Mouse (Mus musculus) yolk sac, embryonic 10.5 days (tissue): ENCODE data around the gene Zbtb22.
"Not testable (repeated sequence)": the region's sequence is repeated elsewhere in the genome, so short reads cannot be mapped to it uniquely, and the experiment has no call there.

ENCODE experiments used
- DNase-seq: peaks from one replicate; pipeline ENCODE4 v3.0.0-alpha.2; 2017; ENCODE audit warnings: low spot score

Zbtb22 gene

GRCm38 (mm10) chr17:33903911-33904651, 11.6 kb upstream of the Zbtb22 start:
- DNase-seq: not testable (repeated sequence)

- not testable (repeated sequence) for DNase-seq
Measured at GRCm38 (mm10) chr17:33904835-33905234, 10.9 kb upstream of the Zbtb22 start, which contains the start of gene Platr17. Platr17 (plus strand) TSS chr17:33905135.

GRCm38 (mm10) chr17:33908331-33909076, 7.2 kb upstream of the Zbtb22 start:
- DNase-seq: no peak

- peak; percentile 99 for DNase-seq
Measured at GRCm38 (mm10) chr17:33909077-33909868, 6.4 kb upstream of the Zbtb22 start, which contains the start of gene Daxx. Daxx (plus strand) TSS chr17:33909414.

GRCm38 (mm10) chr17:33909869-33910250, 5.8 kb upstream of the Zbtb22 start:
- no peak for DNase-seq

- DNase-seq: no peak
Measured at GRCm38 (mm10) chr17:33910346-33911051, 5.2 kb upstream of the Zbtb22 start.

- DNase-seq: no peak
Measured at GRCm38 (mm10) chr17:33911052-33911812, 4.5 kb upstream of the Zbtb22 start.

GRCm38 (mm10) chr17:33911813-33912414, 3.8 kb upstream of the Zbtb22 start:
- no peak for DNase-seq

GRCm38 (mm10) chr17:33913264-33913663, 2.4 kb upstream of the Zbtb22 start:
- DNase-seq: no peak

GRCm38 (mm10) chr17:33913905-33914304, 1.8 kb upstream of the Zbtb22 start:
- no peak for DNase-seq

GRCm38 (mm10) chr17:33914969-33915391, 724 bp upstream of the Zbtb22 start:
- no peak for DNase-seq

- DNase-seq: no peak
Measured at GRCm38 (mm10) chr17:33916294-33916693, 590 bp downstream of the Zbtb22 start.

GRCm38 (mm10) chr17:33916847-33917655, 1.3 kb downstream of the Zbtb22 start:
- no peak for DNase-seq

GRCm38 (mm10) chr17:33917656-33918292, 2.1 kb downstream of the Zbtb22 start:
- no peak for DNase-seq

- no peak for DNase-seq
Measured at GRCm38 (mm10) chr17:33918293-33919203, 2.8 kb downstream of the Zbtb22 start.

- DNase-seq: peak; percentile 58
Measured at GRCm38 (mm10) chr17:33919351-33920281, 3.9 kb downstream of the Zbtb22 start.
